Mouse (Mus musculus) cerebellum, adult 2 months (tissue): ENCODE results near the gene Ngdn.

ENCODE experiments used
- CTCF ChIP-seq: fragments of 200-500 bp; IDR thresholded peaks from 2 replicates; pipeline ENCODE4 v1.5.1; 2011; ENCODE audit warnings: low read depth, mild to moderate bottlenecking, control low read depth, low read length, moderate library complexity, borderline replicate concordance; ENCODE audit not compliant: insufficient read depth
- POLR2A ChIP-seq: fragments of 200-500 bp; IDR thresholded peaks from 2 replicates; pipeline ENCODE4 v1.6.1; 2011; ENCODE audit warnings: low read length, control low read depth, borderline replicate concordance; ENCODE audit not compliant: insufficient read depth

GRCm38 (mm10) chr14:55003878-55004855, 11.1 kb upstream of the Ngdn start:
- TF ChIP-seq POLR2A (no peak), CTCF (no peak)
